Mouse (Mus musculus) thymus, postnatal 0 days (tissue): ENCODE measurements around the gene Csnk2a1. TPM values are rescaled to one million over a fixed set of nuclear protein-coding genes. Genes with fewer than 3 reads are reported as not detected.
"Not testable (repeated sequence)": the region's sequence is repeated elsewhere in the genome, so short reads cannot be mapped to it uniquely, and the experiment has no call there.

Source experiments
- DNase-seq: peaks from one replicate; pipeline ENCODE4 v3.0.0-alpha.2; 2015; ENCODE audit warnings: low spot score
- polyA plus RNA-seq: library from polyadenylated mRNA; unstranded; fragments of >200 nt; fragmentation: Nextera tagmentation; extraction: Ambion mirVana; gene quantifications from 2 replicates; pipeline ENCODE4 v1.2.1, GENCODE M21; 2015

Gene Csnk2a1
- polyA plus RNA-seq, 1 experiment from 2014 or later = 120 TPM

DNA sequence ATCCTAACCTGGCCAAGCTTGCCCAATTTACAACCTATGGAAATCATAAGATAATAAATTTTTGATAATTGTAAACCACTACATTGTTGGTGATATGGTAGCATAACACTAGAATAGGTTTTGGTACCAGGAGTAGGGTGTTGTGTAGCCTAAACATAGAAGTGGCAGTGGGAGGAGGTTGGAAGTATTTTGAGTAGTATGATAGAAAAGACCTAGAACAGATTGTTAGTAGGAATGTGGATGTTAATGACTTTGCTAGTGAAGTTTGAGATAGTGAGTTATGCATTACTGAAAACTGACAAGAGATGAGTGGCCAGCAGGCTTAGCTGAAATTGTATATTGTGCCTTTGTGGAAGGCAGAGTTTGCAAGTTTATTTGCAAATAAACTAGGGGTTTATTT is 3.4 kb downstream of the Csnk2a1 start:
- DNase-seq = no peak

DNA sequence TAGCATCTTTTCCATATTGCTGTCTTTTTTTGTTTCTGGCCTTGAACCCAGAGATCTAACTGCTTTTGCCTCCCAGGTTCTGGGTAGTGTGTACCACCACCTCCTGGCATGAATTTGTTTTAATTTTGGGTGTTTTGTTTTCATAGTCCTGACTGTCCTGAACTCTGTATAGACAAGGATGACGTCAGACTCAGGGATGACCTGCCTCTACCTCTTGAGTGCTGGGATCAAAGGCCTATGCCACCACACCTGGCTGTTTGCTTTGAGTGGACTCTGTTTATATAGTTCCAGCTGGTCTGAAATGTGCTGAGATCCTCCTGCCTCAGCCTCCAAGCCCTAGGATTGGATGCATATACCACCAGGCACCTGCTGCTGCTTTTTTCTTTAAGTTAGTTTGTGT is 11.3 kb downstream of the Csnk2a1 start:
- no peak for DNase-seq

DNA sequence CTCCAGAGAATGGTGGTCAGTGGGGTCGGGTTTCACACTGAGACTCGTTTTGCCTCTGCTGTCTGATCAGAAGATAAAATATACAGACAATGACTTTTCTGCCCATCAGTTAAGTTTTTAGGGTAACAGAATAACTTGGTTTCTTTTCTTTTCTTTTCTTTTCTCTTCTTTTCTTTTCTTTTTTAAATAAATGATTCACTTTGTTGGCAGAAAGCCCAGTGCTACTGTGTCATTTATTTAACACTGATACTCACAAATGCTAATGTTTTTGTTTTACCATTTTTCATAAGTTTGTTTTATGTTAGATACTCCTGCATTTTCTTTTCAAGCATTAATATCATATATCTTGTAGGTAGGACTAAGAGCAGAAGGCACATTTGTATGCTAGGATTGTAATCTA is 13.9 kb downstream of the Csnk2a1 start:
- DNase-seq = no peak

DNA sequence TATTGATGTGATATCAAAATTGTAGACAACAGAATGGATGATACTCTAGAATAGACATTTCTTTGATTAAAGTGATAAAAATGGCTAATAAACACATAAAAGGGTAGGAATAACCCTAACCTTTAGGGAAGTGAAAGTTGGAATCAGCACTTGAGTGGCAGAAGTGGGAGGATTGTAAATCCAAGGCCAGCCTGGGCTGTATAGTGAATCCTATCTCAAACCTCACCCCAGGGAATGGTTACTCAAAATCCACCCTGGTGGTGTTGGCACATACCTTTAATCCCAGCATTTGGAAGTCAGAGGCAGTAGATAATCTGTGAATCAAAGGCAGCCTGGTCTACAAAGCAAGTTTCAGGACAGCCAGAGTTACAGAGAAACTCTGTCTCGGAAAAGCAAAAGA is 20.6 kb downstream of the Csnk2a1 start:
- DNase-seq = no peak

DNA sequence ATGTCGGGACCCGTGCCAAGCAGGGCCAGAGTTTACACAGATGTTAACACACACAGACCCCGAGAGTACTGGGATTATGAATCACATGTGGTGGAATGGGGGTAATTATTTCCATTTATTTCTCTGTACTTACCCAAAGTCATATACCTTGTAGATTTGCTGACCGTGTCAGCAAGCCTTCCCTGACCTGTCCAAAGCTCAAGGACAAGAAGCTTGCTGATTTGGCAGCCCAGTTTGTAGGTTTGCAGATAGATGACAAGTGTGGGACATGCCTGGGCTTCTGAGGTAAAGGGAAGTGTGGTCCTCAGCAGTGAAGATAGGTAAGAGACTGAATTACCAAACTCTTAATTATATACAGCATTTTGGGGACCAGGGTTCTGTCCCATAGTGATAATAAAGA is 23.9 kb downstream of the Csnk2a1 start:
- DNase-seq = no peak

DNA sequence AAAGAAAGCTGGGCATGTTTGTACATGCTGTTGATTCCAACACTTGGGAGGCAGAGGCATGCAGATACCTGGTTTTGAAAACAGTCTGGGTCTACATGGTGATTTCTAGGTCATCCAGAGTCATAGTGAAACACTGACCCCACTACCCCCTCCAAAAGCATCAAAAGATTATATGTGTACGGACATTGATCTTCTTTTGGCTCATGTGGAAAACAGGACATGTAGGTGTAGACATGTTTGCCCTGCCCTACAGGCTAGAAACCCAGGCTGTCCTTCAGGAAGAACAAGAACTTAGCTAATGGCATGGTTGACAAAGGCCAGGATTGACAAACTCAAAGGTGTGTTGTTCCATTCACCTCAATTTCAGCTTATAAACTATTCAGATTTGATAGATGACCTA is 33.1 kb downstream of the Csnk2a1 start:
- DNase-seq = no peak

DNA sequence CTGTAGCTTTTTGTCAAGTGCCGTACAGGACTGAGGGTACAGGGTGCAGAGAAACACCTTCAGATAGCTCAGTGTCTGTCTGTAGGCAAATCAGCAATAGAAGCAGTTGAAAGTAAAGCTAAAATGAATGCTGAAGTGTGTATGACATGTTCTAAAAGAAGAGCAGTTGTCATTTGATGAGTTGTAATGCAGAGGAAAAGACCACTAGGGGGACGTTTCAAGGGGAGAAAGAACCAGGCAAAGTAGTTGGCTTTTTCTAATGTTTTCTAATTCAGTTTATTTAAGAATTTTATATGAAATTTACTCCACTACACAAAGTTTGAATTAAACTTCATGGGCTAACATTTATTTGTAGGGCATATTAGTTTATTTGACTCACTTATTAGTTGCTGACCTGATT is 47.0 kb downstream of the Csnk2a1 start:
- peak; percentile 32 for DNase-seq

DNA sequence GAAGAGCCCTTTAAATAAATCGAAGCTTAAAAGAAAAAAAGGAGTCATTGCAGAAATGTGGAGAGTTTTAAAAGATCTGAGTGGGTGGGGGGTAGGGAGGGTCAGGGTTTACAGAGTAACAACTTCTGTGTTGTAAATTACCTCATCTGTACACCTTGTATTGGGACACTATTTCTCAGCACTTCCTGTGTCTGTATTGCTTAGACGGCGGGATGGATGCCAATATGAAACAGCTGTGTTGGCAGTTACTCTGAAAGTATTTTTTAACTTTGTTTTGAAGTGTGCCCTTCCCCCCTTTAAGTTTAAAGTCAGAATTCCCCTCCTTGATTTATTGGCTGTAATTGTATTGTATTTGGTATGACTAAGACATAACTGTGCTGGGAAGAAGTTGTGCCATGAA is 54.8 kb downstream of the Csnk2a1 start:
- DNase-seq = no peak

DNA sequence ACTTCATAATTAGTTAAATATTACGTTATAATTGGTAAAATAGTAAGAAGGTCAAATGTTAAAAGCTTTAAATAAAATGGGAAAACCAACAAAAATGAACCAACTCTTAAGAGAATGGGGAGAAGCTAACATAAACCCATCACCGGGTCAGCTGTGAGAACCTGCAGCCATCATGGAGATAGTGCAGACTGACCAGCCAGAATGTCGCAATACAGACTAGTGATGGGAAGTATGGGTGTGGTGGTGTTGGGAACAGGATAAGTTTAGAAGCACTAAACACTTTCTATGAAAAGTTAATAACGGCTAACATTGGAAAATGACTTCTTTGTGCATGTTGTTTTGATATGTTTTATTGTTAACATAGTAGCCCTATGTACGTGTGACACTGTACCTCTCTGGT is 60.9 kb downstream of the Csnk2a1 start:
- no peak for DNase-seq

DNA sequence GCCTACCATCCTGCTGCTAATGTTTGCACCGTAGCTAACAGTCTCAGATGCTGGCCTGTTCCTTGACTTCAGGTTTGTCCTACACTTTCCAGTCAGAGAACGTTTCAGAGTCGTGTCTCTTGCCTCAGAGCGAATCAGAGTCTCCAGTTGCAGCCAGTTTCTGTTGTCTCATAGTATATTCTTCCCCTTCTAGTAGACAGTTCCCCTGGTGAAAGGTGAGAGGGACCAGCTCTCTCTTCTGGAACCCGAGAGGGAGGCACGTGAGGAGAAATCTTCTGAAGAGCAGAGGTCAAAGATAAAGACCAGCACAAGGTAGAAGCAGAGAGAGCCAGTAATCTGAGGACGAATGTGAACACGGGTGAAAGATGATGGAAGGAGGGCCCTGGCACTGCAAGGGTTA is 61.4 kb downstream of the Csnk2a1 start:
- no peak for DNase-seq

DNA sequence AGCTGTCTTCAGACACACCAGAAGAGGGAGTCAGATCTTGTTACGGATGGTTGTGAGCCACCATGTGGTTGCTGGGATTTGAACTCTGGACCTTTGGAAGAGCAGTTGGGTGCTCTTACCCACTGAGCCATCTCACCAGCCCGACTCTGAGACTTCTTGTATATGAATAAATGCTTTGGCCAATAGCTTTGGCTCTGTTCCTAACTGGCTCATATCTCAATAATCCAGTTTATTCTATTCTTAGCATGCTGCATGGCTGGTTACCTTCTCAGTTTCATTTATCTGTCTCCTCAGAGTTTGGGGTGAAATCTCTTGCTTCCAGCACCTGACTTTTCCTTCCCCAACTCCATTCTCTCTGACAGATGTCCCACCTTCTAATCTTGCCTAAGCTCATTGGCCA is 63.0 kb downstream of the Csnk2a1 start:
- not testable (repeated sequence) for DNase-seq

DNA sequence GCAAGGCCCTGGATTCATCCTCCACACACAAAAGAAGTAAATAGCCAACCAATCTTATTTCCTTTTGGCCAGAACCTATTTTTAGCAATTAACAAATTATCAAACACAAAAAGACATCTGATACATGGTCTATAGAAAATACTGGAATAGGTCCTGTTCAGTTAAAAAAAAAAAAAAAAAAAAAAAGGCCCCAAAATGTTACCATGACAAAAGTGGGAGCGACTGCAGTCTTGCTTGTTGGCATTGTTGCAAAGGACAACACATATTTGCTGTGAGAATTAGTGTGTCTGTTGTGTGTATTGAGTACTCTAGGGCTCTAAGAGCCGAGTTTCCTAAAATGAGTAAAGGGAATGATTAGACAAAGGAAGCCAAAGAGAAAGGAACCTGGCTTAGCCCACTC is 65.8 kb downstream of the Csnk2a1 start:
- no peak for DNase-seq

DNA sequence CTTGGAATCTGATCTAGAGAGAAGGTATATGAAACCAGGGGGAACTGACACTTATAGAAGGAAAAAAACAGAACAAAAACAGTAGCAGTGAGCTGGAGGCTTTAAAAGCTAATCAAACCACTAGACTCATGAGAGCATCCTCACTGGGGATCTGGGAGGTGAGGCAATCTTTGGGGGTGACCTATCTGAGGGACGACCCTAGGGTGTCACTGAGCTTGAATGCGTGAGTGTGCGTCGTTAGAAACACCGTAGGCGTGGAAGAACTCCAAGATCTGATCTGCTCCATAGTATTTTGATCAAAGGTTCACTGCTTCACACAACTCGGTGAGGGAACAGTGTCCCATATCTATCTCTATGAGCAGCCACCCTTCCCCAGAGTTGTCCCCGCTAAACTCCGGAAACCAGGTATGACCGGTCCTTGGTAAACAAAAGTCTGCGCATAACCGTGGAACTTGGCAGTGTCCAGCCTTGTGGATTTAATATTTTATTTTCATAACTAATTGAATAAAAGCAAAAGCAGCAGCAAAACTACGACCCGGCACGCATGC is 66.6 kb downstream of the Csnk2a1 start:
- DNase-seq = no peak

DNA sequence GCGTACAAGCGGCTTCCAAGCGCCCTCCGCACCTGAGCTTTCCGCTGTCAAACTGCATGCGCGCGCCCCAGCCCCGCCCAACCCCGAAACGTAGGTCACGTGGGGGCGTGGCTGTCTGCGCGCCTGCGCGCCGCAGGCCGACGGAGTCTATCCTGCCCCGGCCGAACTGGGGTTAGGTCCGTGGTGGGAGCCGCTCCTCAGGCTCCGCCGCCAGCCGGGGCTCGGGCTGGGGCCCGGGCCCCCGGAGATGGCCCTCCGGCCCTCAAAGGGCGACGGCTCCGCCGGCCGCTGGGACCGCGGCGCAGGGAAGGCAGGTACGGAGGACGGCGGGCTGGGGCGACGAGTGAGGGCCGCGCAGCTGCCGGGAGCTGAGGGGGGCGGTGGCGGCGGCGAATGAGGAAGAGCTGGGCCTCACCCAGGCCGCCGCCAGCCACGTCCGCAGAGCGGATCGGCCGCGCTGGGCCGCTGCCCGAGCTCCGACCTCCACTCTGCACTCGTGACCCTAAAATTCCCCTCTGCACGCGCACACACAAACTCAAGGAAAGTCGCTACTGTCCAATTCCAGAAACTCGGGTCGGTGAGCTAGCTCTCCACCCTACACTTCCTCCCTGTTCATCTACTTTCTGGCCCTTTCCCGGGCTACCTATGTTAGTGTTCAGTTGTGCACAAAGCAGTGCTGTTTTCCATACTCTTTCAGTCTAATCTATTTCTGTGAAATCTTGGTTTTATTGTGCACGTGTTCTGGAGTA is 67.3 kb downstream of the Csnk2a1 start, which contains the start of gene Tbc1d20:
Tbc1d20 (plus strand) TSS at position 102 of the 749 bp plus-strand sequence.
- peak; percentile 95 for DNase-seq

DNA sequence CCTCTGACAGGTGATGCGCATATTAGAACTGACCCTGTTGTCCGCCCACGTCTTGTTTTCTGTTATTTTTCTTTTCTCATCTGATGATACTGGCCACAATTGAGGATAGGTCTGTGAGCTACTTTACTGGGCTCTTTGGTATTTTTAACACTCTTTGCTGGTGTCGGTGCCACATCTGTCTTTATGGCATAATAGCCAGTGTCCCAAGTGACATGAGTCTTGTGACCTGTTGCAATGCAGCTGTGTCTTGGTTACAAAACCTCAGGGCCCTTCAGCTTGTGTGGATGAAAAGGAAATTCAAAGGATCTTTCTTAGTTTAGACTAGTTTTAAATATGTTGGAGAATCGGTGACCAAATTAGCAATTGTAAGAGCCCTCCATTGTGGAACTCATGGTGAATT is 67.9 kb downstream of the Csnk2a1 start:
- DNase-seq = no peak

DNA sequence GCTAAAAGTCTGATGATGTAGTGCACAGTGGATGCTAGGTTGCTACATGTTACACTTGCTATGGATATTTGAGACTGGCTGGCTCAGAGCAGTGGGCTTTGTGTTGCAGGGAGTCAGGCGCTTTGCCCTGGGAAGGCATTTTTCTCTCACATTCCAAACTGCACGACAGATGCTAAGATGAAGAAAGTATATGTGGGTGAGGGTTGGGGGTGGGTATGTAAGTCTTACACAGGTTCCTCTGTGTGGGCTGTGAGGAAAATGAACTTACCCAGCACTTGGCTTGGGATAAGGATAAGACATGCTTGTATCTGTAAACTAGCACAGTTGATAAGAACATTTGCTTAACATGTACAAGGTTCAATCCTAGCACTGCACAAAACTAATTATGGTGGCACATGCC is 76.2 kb downstream of the Csnk2a1 start:
- DNase-seq = no peak

DNA sequence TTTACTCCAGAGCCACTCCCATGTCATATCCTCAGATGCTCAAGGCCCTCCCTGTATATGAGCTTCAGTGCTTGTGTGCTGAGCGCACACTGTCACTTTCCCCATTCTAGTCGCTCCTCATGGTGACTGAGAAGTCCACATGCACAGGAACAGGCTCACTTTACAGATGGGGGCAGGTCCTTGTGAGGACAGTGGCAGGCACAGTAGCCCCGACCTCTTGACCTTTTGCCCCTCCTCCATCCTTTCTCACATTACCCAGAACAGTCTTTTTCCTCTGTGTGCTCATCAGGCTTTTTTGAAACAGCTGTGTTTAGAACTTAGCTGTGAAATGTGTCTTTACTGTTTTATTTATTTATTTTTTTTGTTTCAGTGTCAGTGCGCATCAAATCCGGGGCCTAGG is 77.1 kb downstream of the Csnk2a1 start:
- no peak for DNase-seq

DNA sequence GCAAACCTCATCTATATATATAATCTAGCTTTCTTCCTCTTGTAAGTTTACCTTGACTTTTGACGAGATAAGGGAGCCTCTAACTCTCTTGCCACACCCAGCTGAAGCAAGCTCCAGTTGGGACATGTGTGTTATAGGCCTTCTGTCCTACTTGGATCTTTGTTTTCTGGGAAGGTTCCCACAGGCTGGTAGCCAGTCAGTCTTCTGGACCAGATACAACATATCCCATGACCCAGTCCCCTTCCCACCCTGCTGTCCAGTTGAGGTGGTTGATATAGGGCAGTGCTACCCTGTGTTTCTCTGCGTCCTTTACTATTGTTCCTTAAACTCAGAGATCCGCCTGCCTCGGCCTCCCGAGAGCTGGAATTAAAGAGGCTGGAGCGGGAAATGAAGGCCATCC is 78.8 kb downstream of the Csnk2a1 start:
- DNase-seq = no peak

DNA sequence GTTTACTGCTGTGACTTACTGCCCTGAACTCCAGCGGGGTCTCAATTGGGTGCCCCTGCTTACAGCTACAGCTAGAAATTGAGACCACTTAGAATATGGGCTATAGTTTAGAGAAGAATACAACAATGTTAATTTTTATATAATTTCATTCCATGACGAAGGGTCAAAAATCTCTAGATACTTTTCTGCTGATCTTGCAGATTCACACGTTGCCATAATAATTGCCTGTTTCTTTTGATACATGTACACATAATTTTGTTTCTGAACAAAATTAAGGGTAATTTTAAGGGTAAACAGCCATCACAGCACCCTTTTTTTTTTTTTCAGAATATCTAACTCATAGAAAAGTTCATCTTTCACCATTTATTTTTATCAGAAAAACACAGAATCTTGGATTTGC is 80.5 kb downstream of the Csnk2a1 start:
- no peak for DNase-seq

DNA sequence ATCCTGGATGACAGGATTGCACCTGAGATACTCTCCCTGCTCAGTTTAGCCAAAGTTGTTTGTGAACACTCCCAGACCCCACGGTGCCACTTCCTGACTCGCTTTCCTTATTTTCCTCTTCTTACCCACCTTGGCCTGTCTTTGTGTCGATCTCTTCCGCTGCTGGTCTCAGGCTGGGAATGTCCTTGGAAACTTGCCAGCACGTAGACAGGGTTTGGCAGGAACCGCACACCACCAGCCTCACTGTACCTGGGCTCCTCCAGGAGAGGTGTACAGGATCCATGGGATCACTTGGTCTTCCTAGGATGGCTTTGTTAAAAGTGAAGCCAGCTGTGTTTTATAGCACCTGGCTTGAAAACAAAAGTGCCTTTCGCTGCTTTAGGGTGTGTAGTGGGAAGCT is 86.4 kb downstream of the Csnk2a1 start:
- no peak for DNase-seq

DNA sequence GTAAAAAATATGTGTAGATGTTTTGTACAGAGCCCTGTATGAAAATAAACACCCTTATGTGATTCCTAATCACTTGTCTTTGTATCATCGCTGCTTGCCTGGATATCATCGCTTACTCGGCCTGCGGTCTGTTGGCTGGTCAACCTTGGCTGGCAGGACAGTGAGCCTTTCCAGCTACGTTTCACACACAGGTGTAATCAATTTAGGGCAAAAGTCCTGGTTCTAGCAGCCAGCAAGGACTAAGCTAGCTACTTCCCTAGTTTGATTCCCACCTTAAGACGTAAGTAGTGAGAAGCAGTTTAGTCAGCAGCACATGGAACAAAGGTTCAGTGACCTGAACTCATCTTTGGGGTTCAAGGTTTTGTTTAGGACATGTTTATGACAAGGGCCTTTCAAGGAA is 87.3 kb downstream of the Csnk2a1 start:
- no peak for DNase-seq

DNA sequence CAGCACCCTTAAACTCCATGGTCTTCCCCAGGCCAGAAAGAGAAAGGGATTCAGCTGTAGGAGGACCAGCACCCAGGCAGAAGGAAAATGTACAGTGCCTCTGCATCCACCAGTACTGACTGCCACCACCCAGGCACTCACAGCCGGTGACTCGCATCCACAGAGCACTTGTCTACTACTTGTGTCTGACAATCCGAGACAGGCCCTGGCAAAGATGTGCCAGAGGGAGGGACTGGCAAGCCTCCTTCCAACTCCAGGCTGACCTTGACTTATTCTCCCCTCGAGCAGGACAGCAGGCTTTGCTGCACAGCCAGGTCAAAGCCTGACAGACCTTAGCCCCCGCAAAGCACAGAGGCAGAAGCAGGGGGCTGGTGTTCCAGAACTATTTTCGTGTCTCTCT is 90.4 kb downstream of the Csnk2a1 start:
- DNase-seq = no peak

DNA sequence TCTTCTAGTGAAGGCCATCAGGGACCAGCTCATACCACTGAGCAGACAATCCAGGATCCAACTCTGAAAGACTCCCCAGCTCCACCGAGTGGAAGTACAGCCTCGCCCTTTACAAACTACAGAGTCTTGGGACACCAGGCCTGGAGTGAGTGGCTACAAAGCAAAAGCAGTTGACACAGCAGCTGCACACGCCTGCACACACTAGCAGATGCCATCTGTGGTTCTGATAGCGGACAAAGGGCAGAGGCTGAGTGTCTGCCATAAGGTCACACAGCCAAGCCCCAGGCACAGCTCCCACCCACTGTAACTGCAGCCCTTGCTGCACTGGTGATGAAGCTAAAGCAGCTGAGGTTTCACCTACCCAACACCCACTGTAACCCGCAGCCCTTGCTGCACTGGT is 94.9 kb downstream of the Csnk2a1 start:
- DNase-seq = no peak

DNA sequence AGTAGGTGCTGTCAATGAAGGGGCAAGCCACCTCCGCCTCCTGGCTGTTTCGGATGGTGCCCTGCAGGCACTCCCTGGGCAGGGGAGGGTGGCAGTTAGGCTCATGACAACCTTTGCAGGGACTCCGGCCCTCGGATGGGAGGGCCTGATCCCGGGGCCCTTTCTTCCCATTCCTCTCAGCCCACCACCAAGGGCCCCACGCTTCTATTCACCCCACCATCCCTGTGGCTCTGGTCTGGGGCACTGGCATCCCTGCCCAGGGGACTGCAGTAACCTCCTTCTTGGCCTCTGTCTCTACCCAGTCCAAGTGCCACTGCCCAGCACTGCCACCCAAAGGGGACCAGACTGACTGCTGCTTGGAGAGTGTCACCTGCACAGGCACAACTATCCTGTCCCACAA is 95.6 kb downstream of the Csnk2a1 start:
- DNase-seq = no peak
